Mouse (Mus musculus) MEL (cell line): ENCODE data around the gene Nprl3. TPM values are rescaled to one million over a fixed set of nuclear protein-coding genes. Genes with fewer than 3 reads are reported as not detected.
A peak's percentile ranks its signal among the peaks of the same experiment; 100 is the strongest.

ENCODE experiments used
- DNase-seq: peaks from one replicate; pipeline ENCODE4 v3.0.0; 2011; ENCODE audit warnings: low read depth, low spot score
- H3K27ac ChIP-seq: 2 replicates; pipeline ENCODE4 v1.5.1; 2012; ENCODE audit warnings: low read depth, mild to moderate bottlenecking, control low read depth, low read length, moderate library complexity; ENCODE audit not compliant: control insufficient read depth
- H3K27me3 ChIP-seq, 2 experiments: fragments of 150-350 bp in 1 of 2; sonication (generic) in 1 of 2; 2 replicates each; pipeline ENCODE4 v1.6.1; 2012; ENCODE audit warnings: low read length in 2 of 2, mild to moderate bottlenecking in 2 of 2, improper control_type of control experiment in 1 of 2, moderate library complexity in 1 of 2; ENCODE audit not compliant: insufficient read depth in 2 of 2, control insufficient read depth in 1 of 2
- H3K36me3 ChIP-seq, 2 experiments: 2 replicates each; pipeline ENCODE4 v1.6.1; 2012 to 2014; ENCODE audit warnings: low read length in 2 of 2, improper control_type of control experiment in 1 of 2, inconsistent platforms in 1 of 2, mild to moderate bottlenecking in 1 of 2; ENCODE audit not compliant: insufficient read depth in 2 of 2, control insufficient read depth in 1 of 2
- H3K4me1 ChIP-seq, 2 experiments: fragments of 150-350 bp in 1 of 2; sonication (generic) in 1 of 2; 2 replicates each; pipeline ENCODE4 v1.6.1; 2012; ENCODE audit warnings: low read length in 2 of 2, improper control_type of control experiment in 1 of 2, mild to moderate bottlenecking in 1 of 2; ENCODE audit not compliant: insufficient read depth in 2 of 2, control insufficient read depth in 1 of 2
- H3K4me3 ChIP-seq, 2 experiments: fragments of 150-350 bp in 1 of 2; sonication (generic) in 1 of 2; 2 replicates each; pipeline ENCODE4 v1.5.1; 2012; ENCODE audit warnings: low read depth in 2 of 2, low read length in 2 of 2, mild to moderate bottlenecking in 2 of 2, moderate library complexity in 2 of 2, control low read depth in 1 of 2, improper control_type of control experiment in 1 of 2; ENCODE audit not compliant: control insufficient read depth in 1 of 2, insufficient read depth in 1 of 2
- H3K79me2 ChIP-seq: 2 replicates; pipeline ENCODE4 v1.6.1; 2012; ENCODE audit warnings: mild to moderate bottlenecking, low read length, moderate library complexity; ENCODE audit not compliant: control insufficient read depth, poor library complexity, insufficient read depth
- H3K9ac ChIP-seq: 2 replicates; pipeline ENCODE4 v1.6.1; 2012; ENCODE audit warnings: low read depth, mild to moderate bottlenecking, control low read depth, low read length, moderate library complexity; ENCODE audit not compliant: control insufficient read depth, poor library complexity, severe bottlenecking
- H3K9me3 ChIP-seq: fragments of 150-350 bp; sonication (generic); replicated peaks from 2 replicates; pipeline ENCODE4 v1.6.1; 2012; ENCODE audit warnings: mild to moderate bottlenecking, low read length, improper control_type of control experiment, moderate library complexity; ENCODE audit not compliant: insufficient read depth
- CHD2 ChIP-seq: IDR thresholded peaks from 2 replicates; pipeline ENCODE4 v1.6.1; 2011; ENCODE audit warnings: low read length, improper control_type of control experiment
- ELF1 ChIP-seq: IDR thresholded peaks from 2 replicates; pipeline ENCODE4 v1.6.1; 2014; ENCODE audit warnings: low read depth, mild to moderate bottlenecking, inconsistent platforms, low read length, improper control_type of control experiment, moderate library complexity
- JUND ChIP-seq: IDR thresholded peaks from 2 replicates; pipeline ENCODE4 v1.6.1; 2011; ENCODE audit warnings: low read depth, mild to moderate bottlenecking, improper control_type of control experiment, low read length
- KAT2A ChIP-seq: conservative IDR thresholded peaks from 2 replicates; pipeline ENCODE4 v1.6.1; 2012; ENCODE audit warnings: low read depth, low read length, improper control_type of control experiment, inconsistent platforms
- MAX ChIP-seq: IDR thresholded peaks from 2 replicates; pipeline ENCODE4 v1.6.1; 2011; ENCODE audit warnings: low read length, improper control_type of control experiment
- MAZ ChIP-seq: IDR thresholded peaks from 2 replicates; pipeline ENCODE4 v1.6.1; 2012; ENCODE audit warnings: low read depth, mild to moderate bottlenecking, inconsistent platforms, low read length, improper control_type of control experiment
- MEF2A ChIP-seq: IDR thresholded peaks from 2 replicates; pipeline ENCODE4 v1.6.1; 2014; ENCODE audit warnings: low read depth, mild to moderate bottlenecking, inconsistent platforms, low read length, improper control_type of control experiment; ENCODE audit not compliant: poor library complexity, insufficient replicate concordance, severe bottlenecking; ENCODE audit errors: extremely low read depth
- MXI1 ChIP-seq: IDR thresholded peaks from 2 replicates; pipeline ENCODE4 v1.6.1; 2011; ENCODE audit warnings: mild to moderate bottlenecking, low read depth, low read length, improper control_type of control experiment
- MYC ChIP-seq: IDR thresholded peaks from 2 replicates; pipeline ENCODE4 v1.6.1; 2011; ENCODE audit warnings: low read depth, mild to moderate bottlenecking, low read length, improper control_type of control experiment, moderate library complexity
- NRF1 ChIP-seq: IDR thresholded peaks from 2 replicates; pipeline ENCODE4 v1.6.1; 2014; ENCODE audit warnings: low read depth, mild to moderate bottlenecking, inconsistent platforms, low read length, improper control_type of control experiment, moderate library complexity; ENCODE audit not compliant: poor library complexity, insufficient read depth, severe bottlenecking
- POLR2A ChIP-seq, 2 experiments: IDR thresholded peaks; 2 replicates each; pipeline ENCODE4 v1.6.1; 2011 to 2012; ENCODE audit warnings: low read length in 2 of 2, mild to moderate bottlenecking in 2 of 2, control low read depth in 1 of 2, improper control_type of control experiment in 1 of 2, low read depth in 1 of 2, moderate library complexity in 1 of 2; ENCODE audit not compliant: control insufficient read depth in 1 of 2, insufficient read depth in 1 of 2, poor library complexity in 1 of 2
- POLR2AphosphoS5 ChIP-seq: IDR thresholded peaks from 2 replicates; pipeline ENCODE4 v1.6.1; 2012; ENCODE audit warnings: low read depth, borderline replicate concordance, mild to moderate bottlenecking, inconsistent platforms, low read length, moderate library complexity, mixed read lengths
- RAD21 ChIP-seq: IDR thresholded peaks from 2 replicates; pipeline ENCODE4 v1.6.1; 2011; ENCODE audit warnings: mild to moderate bottlenecking, low read depth, low read length, improper control_type of control experiment
- SMC3 ChIP-seq: IDR thresholded peaks from 2 replicates; pipeline ENCODE4 v1.6.1; 2011; ENCODE audit warnings: low read depth, low read length, improper control_type of control experiment
- TBP ChIP-seq: IDR thresholded peaks from 2 replicates; pipeline ENCODE4 v1.8.0; 2011; ENCODE audit warnings: low read depth, low read length, improper control_type of control experiment
- USF1 ChIP-seq: IDR thresholded peaks from 2 replicates; pipeline ENCODE4 v1.6.1; 2014; ENCODE audit warnings: low read depth, mild to moderate bottlenecking, inconsistent platforms, low read length, improper control_type of control experiment, moderate library complexity
- USF2 ChIP-seq, 2 experiments: IDR thresholded peaks; 2 replicates each; pipeline ENCODE4 v1.6.1; 2011 to 2012; ENCODE audit warnings: improper control_type of control experiment in 2 of 2, low read length in 2 of 2, borderline replicate concordance in 1 of 2, inconsistent platforms in 1 of 2, low read depth in 1 of 2, mild to moderate bottlenecking in 1 of 2; ENCODE audit not compliant: insufficient read depth in 1 of 2
- ZKSCAN1 ChIP-seq: IDR thresholded peaks from 2 replicates; pipeline ENCODE4 v1.6.1; 2012; ENCODE audit warnings: low read depth, mild to moderate bottlenecking, inconsistent platforms, low read length, improper control_type of control experiment, moderate library complexity
- ZMIZ1 ChIP-seq: IDR thresholded peaks from 2 replicates; pipeline ENCODE4 v1.6.1; 2012; ENCODE audit warnings: low read depth, mild to moderate bottlenecking, inconsistent platforms, low read length, improper control_type of control experiment, moderate library complexity
- polyA plus RNA-seq, 2 experiments: library from polyadenylated mRNA; stranded (reverse) in 1 of 2; unstranded in 1 of 2; fragments of >175 nt in 1 of 2; fragments of >200 nt in 1 of 2; gene quantifications; 2 replicates each; pipeline versions ENCODE4 v1.2.1 to v1.2.4; 2012; ENCODE audit warnings: low replicate concordance in 2 of 2, low read depth in 1 of 2; ENCODE audit not compliant: insufficient read length in 2 of 2, insufficient read depth in 1 of 2, missing spikeins in 1 of 2
- total RNA-seq: library from RNA; depleted of rRNA; stranded (reverse); fragments of 300-350 nt; gene quantifications from 2 replicates; pipeline ENCODE4 v1.2.3, GENCODE M21; 2012

Gene Nprl3
- total and polyA plus RNA-seq, 3 experiments, result 14.1 to 18.4 TPM; not detected in 1

GRCm38 (mm10) chr11:32221951-32222409 lies 45.5 kb downstream of the Nprl3 start, which contains the start of gene Rhbdf1:
TSS of gene Rhbdf1 (minus strand) at chr11:32222300.
- Histone ChIP-seq H3K4me3 (peak within 1 kb of the TSS; percentile 60 to 74), H3K79me2 (peaks cover 9% of the 10 kb centered on the region), H3K9me3 (no peaks in the 10 kb centered on the region), H3K4me1 (peaks cover 9 to 24% of the 10 kb centered on the region in 2 experiments), H3K9ac (peak within 1 kb of the TSS; percentile 79), H3K27me3 (peaks cover 10 to 14% of the 10 kb centered on the region in 2 experiments), H3K27ac (no peak within 1 kb of the TSS), H3K36me3 (peaks cover 0 to 13% of the 10 kb centered on the region in 2 experiments; a peak in 2 of 4 replicates)
- no peak for DNase-seq
- TF ChIP-seq MYC (no peak), CHD2 (no peak), NRF1 (peak; percentile 32; the same call in 1 of the 2 replicates)

DNA sequence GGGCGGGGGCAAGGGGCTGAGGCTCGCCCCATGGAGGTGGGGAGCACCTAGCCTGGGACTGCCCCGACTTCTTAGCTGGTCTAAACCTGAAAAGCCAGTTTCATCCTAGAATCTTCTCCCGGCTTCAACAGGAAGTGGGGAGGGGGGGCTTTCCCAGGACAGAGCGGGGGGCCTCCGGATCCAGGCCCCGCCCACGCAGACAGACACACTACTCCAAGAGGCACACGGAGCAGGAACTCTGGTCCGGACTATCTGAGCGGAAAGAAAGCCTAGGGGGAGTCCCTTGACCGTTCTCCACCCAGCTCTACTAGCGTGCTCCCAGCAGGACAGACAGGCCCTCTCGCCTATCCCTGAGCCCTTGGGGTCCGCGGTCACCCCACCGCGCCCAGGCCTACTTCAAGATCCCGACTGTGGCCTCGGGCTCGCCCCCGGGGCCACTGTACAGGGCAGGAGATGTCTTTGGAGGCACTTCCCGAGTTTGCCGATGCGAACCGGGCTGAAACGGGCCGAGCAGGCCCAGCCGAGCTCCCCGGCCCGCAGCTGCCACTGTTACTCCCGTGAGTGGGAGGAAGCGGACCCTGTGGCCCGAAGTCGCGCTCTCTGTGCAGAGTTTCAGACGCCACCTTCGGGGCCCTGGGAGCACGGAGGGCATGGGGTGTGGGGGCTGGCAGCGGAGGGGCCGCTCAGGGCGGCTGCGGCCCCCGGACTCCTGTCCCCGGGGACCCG lies 46.1 kb downstream of the Nprl3 start:
- DNase-seq, result peak; percentile 53
- no peaks in the 10 kb centered on the region for H3K9me3 ChIP-seq
- peaks cover 9 to 21% of the 10 kb centered on the region in 2 experiments for H3K4me1 ChIP-seq
- H3K79me2 ChIP-seq, result peaks cover 3% of the 10 kb centered on the region; the same call in 1 of the 2 replicates
- H3K36me3 ChIP-seq, result peaks cover 0 to 13% of the 10 kb centered on the region in 2 experiments; a peak in 2 of 4 replicates
- TF ChIP-seq POLR2AphosphoS5, result no peak
- TF ChIP-seq POLR2A (IDR thresholded peaks at IDR 0.05; ENCODE audit: control insufficient read depth in 1 of 2, insufficient read depth in 1 of 2, low read depth in 1 of 2, low read length in 2 of 2, poor library complexity in 1 of 2), result no peak; a peak in 1 of 4 replicates
- TF ChIP-seq MAZ, result no peak
- no peak for TF ChIP-seq ELF1
- TF ChIP-seq USF2 (IDR thresholded peaks at IDR 0.05; ENCODE audit: borderline replicate concordance in 1 of 2, insufficient read depth in 1 of 2, low read depth in 1 of 2, low read length in 2 of 2), result no peak
- no peak for TF ChIP-seq MYC
- no peak for TF ChIP-seq ZMIZ1
- no peak for TF ChIP-seq RAD21
- TF ChIP-seq NRF1, result no peak
- no peak for TF ChIP-seq USF1
- no peak for TF ChIP-seq JUND
- no peak for TF ChIP-seq CHD2
- TF ChIP-seq ZKSCAN1, result no peak
- TF ChIP-seq SMC3, result no peak
- no peak for TF ChIP-seq TBP
- no peak for TF ChIP-seq MAX
- TF ChIP-seq MEF2A, result no peak
- no peak for TF ChIP-seq KAT2A
- no peak for TF ChIP-seq MXI1
- TF ChIP-seq, all 39 proteins: peak for 0
- Histone ChIP-seq H3K27me3 (peaks cover 10 to 14% of the 10 kb centered on the region in 2 experiments), H3K9ac (peak overlapping the region; percentile 79), H3K4me3 (peak overlapping the region; percentile 60 to 74), H3K27ac (no peak overlapping the region)
